Mouse (Mus musculus): ENCODE data around the gene Zap70. TPM values are rescaled to one million over a fixed set of nuclear protein-coding genes. Genes with fewer than 3 reads are reported as not detected.

Gene Zap70
- total and polyA plus RNA-seq, 2 experiments from 2014 or later = 2.9 to 4.5 TPM

- WGBS = 95% methylated on average over 7 of the region's 7 CpGs
- Histone ChIP-seq H3K36me3 (ENCODE audit: insufficient read depth) (peaks cover 80% of the 10 kb centered on the region), H3K9ac (no peak overlapping the region), H3K9me3 (ENCODE audit: low read length) (no peaks in the 10 kb centered on the region), H3K4me2 (ENCODE audit: low read depth) (no peak overlapping the region), H3K4me3 (ENCODE audit: low read depth, low read length) (no peak overlapping the region), H3K27me3 (ENCODE audit: insufficient read depth, low read length) (no peaks in the 10 kb centered on the region), H3K4me1 (ENCODE audit: insufficient read depth) (no peaks in the 10 kb centered on the region), H3K27ac (ENCODE audit: low read depth, low read length) (no peak overlapping the region)
- TF ChIP-seq CTCF (IDR thresholded peaks at IDR 0.05; ENCODE audit: low read depth) = no peak
- ATAC-seq (no peak), DNase-seq (no peak)
These were observed 35.1 kb downstream of the Zap70 start for GRCm38 (mm10) chr1:36796711-36797110.

- Histone ChIP-seq H3K9ac (no peak overlapping the region), H3K4me3 (ENCODE audit: low read depth, low read length) (no peak overlapping the region), H3K4me1 (ENCODE audit: insufficient read depth) (no peaks in the 10 kb centered on the region), H3K36me3 (ENCODE audit: insufficient read depth) (peaks cover 85% of the 10 kb centered on the region), H3K9me3 (ENCODE audit: low read length) (no peaks in the 10 kb centered on the region), H3K4me2 (ENCODE audit: low read depth) (no peak overlapping the region), H3K27me3 (ENCODE audit: insufficient read depth, low read length) (no peaks in the 10 kb centered on the region), H3K27ac (ENCODE audit: low read depth, low read length) (no peak overlapping the region)
- DNase-seq = peak; percentile 33
- ATAC-seq = no peak
- WGBS = 73% methylated on average over 10 of the region's 10 CpGs
- no peak for TF ChIP-seq CTCF (IDR thresholded peaks at IDR 0.05; ENCODE audit: low read depth)
These were observed 35.9 kb downstream of the Zap70 start for GRCm38 (mm10) chr1:36797481-36797880.

DNA sequence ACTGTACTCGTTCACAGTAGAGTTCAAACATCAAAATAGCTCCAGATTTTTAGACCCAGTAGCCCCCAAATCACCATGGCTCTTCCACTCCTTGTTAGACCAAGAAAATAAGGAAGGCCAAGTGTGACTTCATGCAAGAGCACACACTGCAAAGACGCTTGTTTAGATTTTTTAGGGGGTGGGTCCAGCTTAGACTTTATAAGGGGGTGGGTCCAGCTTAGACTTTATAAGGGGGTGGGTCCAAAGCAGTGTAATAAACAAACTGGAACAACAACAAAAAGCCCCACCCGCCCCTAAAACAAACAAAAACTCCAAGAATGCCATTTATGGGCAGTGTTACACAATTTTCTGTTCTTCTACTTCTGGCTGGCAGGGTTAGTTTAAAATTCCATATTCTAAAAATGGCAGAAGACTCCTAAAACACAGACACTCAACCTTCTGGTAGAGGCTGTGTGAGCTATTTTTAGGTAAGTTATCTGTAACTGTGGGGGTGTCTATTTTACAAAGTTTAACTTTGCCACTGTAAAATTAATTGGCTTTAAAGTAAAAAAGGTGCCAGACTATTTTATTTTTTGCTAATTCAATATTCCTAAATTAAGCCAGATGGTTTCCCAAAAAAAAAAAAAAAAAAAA, 38.9 kb downstream of the Zap70 start:
- DNase-seq (peak; percentile 22), ATAC-seq (peak; percentile 38; the same call in 1 of the 2 replicates)
- no peaks in the 10 kb centered on the region for H3K4me1 ChIP-seq (ENCODE audit: insufficient read depth)
- no peaks in the 10 kb centered on the region for H3K27me3 ChIP-seq (ENCODE audit: insufficient read depth, low read length)
- WGBS = 73% methylated on average over 3 of the region's 3 CpGs
- no peaks in the 10 kb centered on the region for H3K9me3 ChIP-seq (ENCODE audit: low read length)
- H3K27ac ChIP-seq (ENCODE audit: low read depth, low read length) = peak overlapping the region; percentile 57; the same call in 1 of the 2 replicates
- no peak overlapping the region for H3K4me3 ChIP-seq (ENCODE audit: low read depth, low read length)
- H3K4me2 ChIP-seq (ENCODE audit: low read depth) = no peak overlapping the region
- no peak for TF ChIP-seq CTCF (IDR thresholded peaks at IDR 0.05; ENCODE audit: low read depth)
- H3K36me3 ChIP-seq (ENCODE audit: insufficient read depth) = peaks cover 78% of the 10 kb centered on the region
- H3K9ac ChIP-seq = no peak overlapping the region

DNA sequence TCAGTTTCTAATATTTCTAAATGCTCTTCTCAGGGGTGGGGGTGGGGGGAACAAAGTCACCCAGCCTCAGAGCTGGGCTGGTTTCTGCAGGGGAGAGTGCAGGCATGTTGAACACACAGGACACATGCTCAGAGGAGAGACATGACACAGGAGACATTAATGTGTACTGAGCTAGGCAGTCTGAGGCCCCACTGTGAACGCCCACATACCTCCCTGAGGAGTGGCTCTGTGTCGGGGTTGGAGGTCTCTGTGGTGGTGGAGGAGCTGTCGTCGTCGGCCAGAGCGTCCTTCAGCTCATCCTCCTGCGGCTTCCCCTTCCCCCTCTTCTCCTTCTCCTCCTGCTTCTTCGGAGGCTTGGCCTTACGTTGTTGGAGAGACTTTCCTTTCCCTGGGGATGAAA, 42.7 kb downstream of the Zap70 start:
- peaks cover 76% of the 10 kb centered on the region for H3K36me3 ChIP-seq (ENCODE audit: insufficient read depth)
- WGBS = 88% methylated on average over 9 of the region's 9 CpGs

DNA sequence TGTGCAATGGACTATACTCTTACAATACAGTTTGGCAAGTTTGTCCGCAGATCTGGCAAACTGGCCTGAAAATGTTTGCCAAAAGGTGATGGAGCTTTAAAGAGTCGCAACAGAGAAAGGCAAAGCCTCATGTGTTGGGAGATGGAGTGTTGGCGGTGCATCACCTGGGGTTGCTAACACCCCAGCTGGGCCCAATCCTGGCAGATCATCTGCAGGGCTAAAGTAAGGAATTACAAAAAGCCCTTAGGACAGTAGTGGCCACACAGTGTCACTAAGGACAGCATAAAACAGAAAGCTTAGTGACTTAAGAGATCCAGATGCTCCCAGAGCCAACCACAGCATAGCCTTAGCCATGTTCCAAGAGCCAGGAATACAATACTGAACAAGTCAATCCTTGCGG, 43.2 kb downstream of the Zap70 start:
- ATAC-seq (no peak), DNase-seq (no peak)
- no peak overlapping the region for H3K27ac ChIP-seq (ENCODE audit: low read depth, low read length)
- no peak for TF ChIP-seq CTCF (IDR thresholded peaks at IDR 0.05; ENCODE audit: low read depth)
- H3K27me3 ChIP-seq (ENCODE audit: insufficient read depth, low read length) = no peaks in the 10 kb centered on the region
- peaks cover 75% of the 10 kb centered on the region for H3K36me3 ChIP-seq (ENCODE audit: insufficient read depth)
- no peak overlapping the region for H3K4me2 ChIP-seq (ENCODE audit: low read depth)
- H3K4me1 ChIP-seq (ENCODE audit: insufficient read depth) = no peaks in the 10 kb centered on the region
- no peak overlapping the region for H3K4me3 ChIP-seq (ENCODE audit: low read depth, low read length)
- WGBS = 84% methylated on average over 4 of the region's 4 CpGs
- H3K9ac ChIP-seq = no peak overlapping the region
- H3K9me3 ChIP-seq (ENCODE audit: low read length) = no peaks in the 10 kb centered on the region

More for the DNA sequence above, 42.7 kb downstream of the Zap70 start:
- DNase-seq (no peak), ATAC-seq (no peak)
- no peak overlapping the region for H3K4me3 ChIP-seq (ENCODE audit: low read depth, low read length)
- no peaks in the 10 kb centered on the region for H3K9me3 ChIP-seq (ENCODE audit: low read length)
- no peaks in the 10 kb centered on the region for H3K4me1 ChIP-seq (ENCODE audit: insufficient read depth)
- TF ChIP-seq CTCF (IDR thresholded peaks at IDR 0.05; ENCODE audit: low read depth) = no peak
- no peak overlapping the region for H3K4me2 ChIP-seq (ENCODE audit: low read depth)
- no peaks in the 10 kb centered on the region for H3K27me3 ChIP-seq (ENCODE audit: insufficient read depth, low read length)
- no peak overlapping the region for H3K9ac ChIP-seq
- no peak overlapping the region for H3K27ac ChIP-seq (ENCODE audit: low read depth, low read length)

- DNase-seq (no peak), ATAC-seq (no peak)
- Histone ChIP-seq H3K27me3 (ENCODE audit: insufficient read depth, low read length) (no peaks in the 10 kb centered on the region), H3K4me2 (ENCODE audit: low read depth) (no peak overlapping the region), H3K9me3 (ENCODE audit: low read length) (no peaks in the 10 kb centered on the region), H3K9ac (no peak overlapping the region), H3K36me3 (ENCODE audit: insufficient read depth) (peaks cover 87% of the 10 kb centered on the region), H3K4me1 (ENCODE audit: insufficient read depth) (no peaks in the 10 kb centered on the region), H3K4me3 (ENCODE audit: low read depth, low read length) (no peak overlapping the region), H3K27ac (ENCODE audit: low read depth, low read length) (no peak overlapping the region)
- 96% methylated on average over 7 of the region's 7 CpGs for WGBS
- TF ChIP-seq CTCF (IDR thresholded peaks at IDR 0.05; ENCODE audit: low read depth) = no peak
These were observed 44.7 kb downstream of the Zap70 start for GRCm38 (mm10) chr1:36806181-36806905.

- no peaks in the 10 kb centered on the region for H3K9me3 ChIP-seq (ENCODE audit: low read length)
- no peak for DNase-seq
- WGBS = 90% methylated on average over 1 of the region's 1 CpGs
- H3K36me3 ChIP-seq (ENCODE audit: insufficient read depth) = peaks cover 87% of the 10 kb centered on the region
- no peak overlapping the region for H3K27ac ChIP-seq (ENCODE audit: low read depth, low read length)
- no peak overlapping the region for H3K9ac ChIP-seq
- no peaks in the 10 kb centered on the region for H3K27me3 ChIP-seq (ENCODE audit: insufficient read depth, low read length)
- H3K4me2 ChIP-seq (ENCODE audit: low read depth) = no peak overlapping the region
- no peak overlapping the region for H3K4me3 ChIP-seq (ENCODE audit: low read depth, low read length)
- H3K4me1 ChIP-seq (ENCODE audit: insufficient read depth) = no peaks in the 10 kb centered on the region
- no peak for ATAC-seq
- no peak for TF ChIP-seq CTCF (IDR thresholded peaks at IDR 0.05; ENCODE audit: low read depth)
These were observed 45.5 kb downstream of the Zap70 start for GRCm38 (mm10) chr1:36807086-36807485.
